Mouse (Mus musculus): Measurements from ENCODE around the gene Ippk.

GRCm38 (mm10) chr13:49428042-49428675, 7.1 kb downstream of the Ippk start:
- TF ChIP-seq CTCF (IDR thresholded peaks at IDR 0.05; ENCODE audit: borderline replicate concordance, insufficient read depth, low read length) (no peak), POLR2A (IDR thresholded peaks at IDR 0.05; ENCODE audit: low read depth, low read length) (no peak)

Data from embryonic fibroblast, embryonic 13.5 days (primary cell).